Mouse (Mus musculus) lung, postnatal 0 days (tissue): ENCODE data around the gene Cpa1. TPM values are rescaled to one million over a fixed set of nuclear protein-coding genes. Genes with fewer than 3 reads are reported as not detected.
A peak's percentile ranks its signal among the peaks of the same experiment; 100 is the strongest.

Experiments
- ATAC-seq: fragments of 200-750 bp; cut with Nextera tagmentation; 2 replicates; pipeline ENCODE4 v1.8.0; 2017; ENCODE audit warnings: moderate library complexity
- DNase-seq: peaks from one replicate; pipeline ENCODE4 v3.0.0-alpha.2; 2016; ENCODE audit warnings: low spot score
- H3K27ac ChIP-seq: fragments of 300-500 bp; sonication (generic); 2 replicates; pipeline ENCODE4 v1.5.1; 2014; ENCODE audit warnings: antibody characterized with exemption, mild to moderate bottlenecking, low read length, mixed read lengths
- H3K27me3 ChIP-seq: fragments of 300-500 bp; sonication (generic); replicated peaks from 2 replicates; pipeline ENCODE4 v1.6.1; 2014; ENCODE audit warnings: low read length, mixed read lengths; ENCODE audit not compliant: insufficient read depth
- H3K36me3 ChIP-seq: fragments of 300-500 bp; sonication (generic); 2 replicates; pipeline ENCODE4 v1.6.1; 2014; ENCODE audit warnings: low read length, mixed read lengths; ENCODE audit not compliant: insufficient read depth
- H3K4me1 ChIP-seq: fragments of 300-500 bp; sonication (generic); 2 replicates; pipeline ENCODE4 v1.6.1; 2014; ENCODE audit warnings: antibody characterized with exemption, low read depth, low read length, mixed read lengths; ENCODE audit not compliant: insufficient read depth
- H3K4me2 ChIP-seq: fragments of 300-500 bp; sonication (generic); replicated peaks from 2 replicates; pipeline ENCODE4 v1.6.1; 2014; ENCODE audit warnings: low read depth, mild to moderate bottlenecking, low read length, moderate library complexity, mixed read lengths
- H3K4me3 ChIP-seq: fragments of 300-500 bp; sonication (generic); 2 replicates; pipeline ENCODE4 v1.5.1; 2014; ENCODE audit warnings: low read depth, low read length
- H3K9ac ChIP-seq: fragments of 300-500 bp; sonication (generic); replicated peaks from 2 replicates; pipeline ENCODE4 v1.6.1; 2014; ENCODE audit warnings: low read depth, mild to moderate bottlenecking
- H3K9me3 ChIP-seq: fragments of 300-500 bp; sonication (generic); 2 replicates; pipeline ENCODE4 v1.6.1; 2016; ENCODE audit warnings: low read length, mixed read lengths
- CTCF ChIP-seq: IDR thresholded peaks from 2 replicates; pipeline ENCODE4 v1.5.1; 2016; ENCODE audit warnings: antibody characterized with exemption, mild to moderate bottlenecking
- EP300 ChIP-seq: IDR thresholded peaks from 2 replicates; pipeline ENCODE4 v1.6.1; 2016; ENCODE audit warnings: antibody characterized with exemption, mild to moderate bottlenecking, control low read depth
- WGBS: fragments of 180-500 bp; shearing (Covaris S2); extraction: QIAGEN DNeasy Blood & Tissue Kit; methylation state at CpG from one replicate; pipeline ENCODE4 v1.1.7; 2014; 5-methylcytosine and 5-hydroxymethylcytosine counted together
- polyA plus RNA-seq: library from polyadenylated mRNA; unstranded; fragments of >200 nt; fragmentation: Nextera tagmentation; extraction: Ambion mirVana; gene quantifications from 2 replicates; pipeline ENCODE4 v1.2.1, GENCODE M21; 2015

The Cpa1 gene
- polyA plus RNA-seq, 1 experiment from 2014 or later, result 8.8 TPM

- ATAC-seq (no peak), DNase-seq (no peak)
- Histone ChIP-seq H3K9me3 (no peaks in the 10 kb centered on the region), H3K4me1 (peaks cover 5% of the 10 kb centered on the region; the same call in 1 of the 2 replicates), H3K27me3 (no peaks in the 10 kb centered on the region), H3K4me3 (peak overlapping the region; percentile 56; the same call in 1 of the 2 replicates), H3K27ac (no peak overlapping the region), H3K4me2 (peak overlapping the region; percentile 56), H3K9ac (no peak overlapping the region), H3K36me3 (no peaks in the 10 kb centered on the region)
- WGBS, result 44% methylated on average over 6 of the region's 6 CpGs
- TF ChIP-seq CTCF, result no peak
- no peak for TF ChIP-seq EP300
Observed at GRCm38 (mm10) chr6:30694209-30694608, 55.2 kb downstream of the Cpa1 start.

Other genes starting within 250 kb of the Cpa1 start
- gene Zc3hc1, start 248.2 kb upstream of the Cpa1 start, polyA plus RNA-seq, result 22.9 and 23.6 TPM in 2 replicates
- 7.9 and 8.9 TPM in 2 replicates for gene Klhdc10, start 237.3 kb upstream of the Cpa1 start, polyA plus RNA-seq
- 14.6 TPM in 2 replicates for gene Tmem209, start 129.4 kb upstream of the Cpa1 start, polyA plus RNA-seq
- gene Ssmem1, start 129.4 kb upstream of the Cpa1 start, polyA plus RNA-seq, result 0.12 TPM in 1 of 2 replicates, not detected in the other
- gene Cpa2, start 97.6 kb upstream of the Cpa1 start, polyA plus RNA-seq, result 2.7 and 3.0 TPM in 2 replicates
- 0.05 and 0.07 TPM in 2 replicates for gene Cpa4, start 70.8 kb upstream of the Cpa1 start, polyA plus RNA-seq
- gene Cpa5, start 28.2 kb upstream of the Cpa1 start, polyA plus RNA-seq, result not detected in 2 replicates
- gene Cep41, start 54.5 kb downstream of the Cpa1 start, polyA plus RNA-seq, result 6.1 and 6.3 TPM in 2 replicates
- 436 and 472 TPM in 2 replicates for gene Mest, start 84.3 kb downstream of the Cpa1 start, polyA plus RNA-seq